Mouse (Mus musculus) adrenal gland, adult 8-10 months (tissue): ENCODE results near the gene Cdon. TPM values are rescaled to one million over a fixed set of nuclear protein-coding genes. Genes with fewer than 3 reads are reported as not detected.
"Not testable (repeated sequence)": the region's sequence is repeated elsewhere in the genome, so short reads cannot be mapped to it uniquely, and the experiment has no call there.

Experiments
- DNase-seq: peaks from one replicate; pipeline ENCODE4 v3.0.0; 2022
- total RNA-seq, 4 experiments: library from RNA; stranded (reverse); gene quantifications; 2 replicates each; pipeline ENCODE4 v1.2.4; 2022

The Cdon gene
- total RNA-seq = 10 to 100 TPM; 11.2 to 15.8 (median 12.5) TPM

GRCm38 (mm10) chr9:35420805-35421719 lies at the start of gene Cdon:
TSS of gene Cdon (plus strand) at chr9:35421128.
- DNase-seq = peak; percentile 83

- no peak for DNase-seq
Observed at GRCm38 (mm10) chr9:35372324-35373101, 48.4 kb upstream of the Cdon start.

- no peak for DNase-seq
Observed at GRCm38 (mm10) chr9:35377916-35378315, 43.0 kb upstream of the Cdon start.

- no peak for DNase-seq
Observed at GRCm38 (mm10) chr9:35378991-35379390, 41.9 kb upstream of the Cdon start.

GRCm38 (mm10) chr9:35399896-35400295 lies 21.0 kb upstream of the Cdon start:
- no peak for DNase-seq

GRCm38 (mm10) chr9:35400398-35400797 lies 20.5 kb upstream of the Cdon start:
- DNase-seq = no peak

GRCm38 (mm10) chr9:35400831-35401230 lies 20.1 kb upstream of the Cdon start:
- DNase-seq = no peak

GRCm38 (mm10) chr9:35402584-35402991 lies 18.3 kb upstream of the Cdon start:
- DNase-seq = no peak

GRCm38 (mm10) chr9:35403490-35403889 lies 17.4 kb upstream of the Cdon start:
- DNase-seq = no peak

- DNase-seq = no peak
Observed at GRCm38 (mm10) chr9:35405038-35405905, 15.7 kb upstream of the Cdon start.

GRCm38 (mm10) chr9:35411225-35411965 lies 9.5 kb upstream of the Cdon start:
- no peak for DNase-seq

- no peak for DNase-seq
Observed at GRCm38 (mm10) chr9:35411975-35412374, 9.0 kb upstream of the Cdon start.

GRCm38 (mm10) chr9:35421730-35422235 lies 855 bp downstream of the Cdon start:
- no peak for DNase-seq

GRCm38 (mm10) chr9:35422405-35422941 lies 1.5 kb downstream of the Cdon start:
- no peak for DNase-seq

- DNase-seq = no peak
Observed at GRCm38 (mm10) chr9:35423265-35423664, 2.3 kb downstream of the Cdon start.

- no peak for DNase-seq
Observed at GRCm38 (mm10) chr9:35424671-35425070, 3.7 kb downstream of the Cdon start.

GRCm38 (mm10) chr9:35430476-35430875 lies 9.5 kb downstream of the Cdon start:
- no peak for DNase-seq

- no peak for DNase-seq
Observed at GRCm38 (mm10) chr9:35431396-35431795, 10.5 kb downstream of the Cdon start.

GRCm38 (mm10) chr9:35432717-35433297 lies 11.9 kb downstream of the Cdon start:
- not testable (repeated sequence) for DNase-seq

- no peak for DNase-seq
Observed at GRCm38 (mm10) chr9:35434340-35434739, 13.4 kb downstream of the Cdon start.

- DNase-seq = no peak
Observed at GRCm38 (mm10) chr9:35435565-35435964, 14.6 kb downstream of the Cdon start.
